Mouse (Mus musculus) CH12F3 (cell line): ENCODE data around the gene Rreb1.

Source experiments
- in situ Hi-C: fragments of 300-500 bp; cut with MboI; formaldehyde crosslinking; loops from 2 replicates; pipeline ENCODE4 v1.14.3; 2020; ENCODE audit warnings: low sequenced_read_pairs

The Rreb1 gene

GRCm38 (mm10) chr13:37778147-37778593, at the start of gene Rreb1:
Gene Rreb1, plus strand, starts transcription at chr13:37778400.
- in situ Hi-C loops: no loop called here

- in situ Hi-C loops: no loop called here
Observed at GRCm38 (mm10) chr13:37728551-37728950, 49.6 kb upstream of the Rreb1 start.

DNA sequence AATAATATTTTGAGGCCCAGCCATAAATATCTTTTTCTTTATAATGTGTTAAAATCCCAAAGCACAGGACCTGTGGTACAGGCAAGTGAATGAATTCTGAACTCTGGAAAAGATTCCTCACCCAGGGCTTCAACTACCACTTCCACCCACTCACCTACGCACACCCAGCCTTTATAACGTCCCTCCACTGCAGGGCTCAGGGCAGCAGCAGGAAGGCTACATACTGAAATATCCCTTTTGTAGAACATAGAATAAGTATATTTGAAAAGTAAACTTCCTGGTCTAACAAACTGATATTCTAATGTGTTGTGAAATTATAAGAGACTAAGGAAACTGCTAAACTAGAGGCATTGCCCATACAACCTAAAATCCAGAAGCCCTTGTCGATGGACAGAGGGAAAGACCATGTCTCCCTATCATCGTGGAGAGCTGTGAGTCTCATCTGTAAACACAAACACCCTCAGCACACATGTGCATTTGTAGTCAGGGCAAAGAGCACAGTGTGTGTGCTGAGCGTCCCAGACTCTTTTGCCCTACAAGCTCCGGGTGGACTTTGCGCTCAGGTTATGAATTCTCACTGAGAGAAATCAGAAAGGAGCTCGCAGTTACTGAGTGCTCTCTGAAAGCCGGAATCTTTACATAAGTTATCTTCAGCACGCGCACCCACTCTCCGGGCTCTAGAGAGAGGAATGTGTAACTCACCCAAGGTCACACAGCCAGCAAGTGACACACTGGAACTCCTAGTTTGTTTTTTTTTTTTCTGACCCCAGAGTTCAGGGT, 46.1 kb upstream of the Rreb1 start:
- in situ Hi-C loops: no loop called here

- in situ Hi-C loops: no loop called here
Observed at GRCm38 (mm10) chr13:37734501-37734900, 43.7 kb upstream of the Rreb1 start.

- in situ Hi-C loops: no loop called here
Observed at GRCm38 (mm10) chr13:37740111-37740510, 38.1 kb upstream of the Rreb1 start.

- in situ Hi-C loops: no loop called here
Observed at GRCm38 (mm10) chr13:37740752-37741151, 37.4 kb upstream of the Rreb1 start.

GRCm38 (mm10) chr13:37742248-37742647, 36.0 kb upstream of the Rreb1 start:
- in situ Hi-C loops: no loop called here

DNA sequence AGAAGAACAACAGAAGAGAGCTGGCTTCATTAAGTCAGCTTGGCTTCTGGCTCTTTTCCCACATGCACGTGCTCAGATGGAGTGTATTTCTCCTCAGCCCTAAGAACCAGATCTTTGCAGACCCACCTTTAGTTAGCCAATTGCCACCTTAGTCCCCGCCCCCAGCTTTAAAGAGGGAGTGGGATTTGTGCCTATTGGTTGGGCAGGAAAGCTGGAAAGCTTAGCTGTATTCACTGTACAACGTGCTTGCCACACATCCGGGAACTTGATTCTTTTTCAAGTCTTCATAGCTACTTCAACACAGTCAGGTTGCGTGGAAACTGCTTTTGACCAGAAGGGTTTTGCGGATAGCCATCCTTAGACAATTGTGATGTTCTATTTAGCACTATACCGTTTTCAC, 30.7 kb upstream of the Rreb1 start:
- in situ Hi-C loops: no loop called here

- in situ Hi-C loops: no loop called here
Observed at GRCm38 (mm10) chr13:37749485-37749884, 28.7 kb upstream of the Rreb1 start.

GRCm38 (mm10) chr13:37751154-37751950, 26.8 kb upstream of the Rreb1 start:
- in situ Hi-C loops: no loop called here

GRCm38 (mm10) chr13:37759341-37760012, 18.7 kb upstream of the Rreb1 start:
- in situ Hi-C loops: no loop called here

GRCm38 (mm10) chr13:37760013-37760342, 18.2 kb upstream of the Rreb1 start:
- in situ Hi-C loops: no loop called here

GRCm38 (mm10) chr13:37760373-37760772, 17.8 kb upstream of the Rreb1 start:
- in situ Hi-C loops: no loop called here

GRCm38 (mm10) chr13:37760957-37761941, 17.0 kb upstream of the Rreb1 start:
- in situ Hi-C loops: no loop called here

- in situ Hi-C loops: no loop called here
Observed at GRCm38 (mm10) chr13:37763800-37764407, 14.3 kb upstream of the Rreb1 start.

DNA sequence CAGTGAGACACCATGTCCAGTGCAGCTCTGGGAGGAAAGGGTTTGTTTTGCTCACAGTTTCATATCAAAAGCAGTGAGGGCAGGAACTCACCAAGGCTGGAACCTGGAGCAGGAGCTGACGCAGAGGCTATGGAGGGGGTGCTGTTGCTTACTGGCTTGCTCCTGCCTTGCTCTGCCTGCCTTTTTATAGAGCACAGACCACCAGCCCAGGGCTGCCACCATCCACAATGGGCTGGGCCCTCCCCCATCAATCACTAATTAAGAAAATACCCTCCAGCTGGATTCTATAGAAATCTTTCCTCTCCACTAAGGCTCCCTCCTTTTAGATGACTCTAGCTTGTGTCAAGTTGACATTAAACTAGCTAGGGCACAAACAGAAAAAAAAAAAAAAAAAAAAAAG, 8.4 kb upstream of the Rreb1 start:
- in situ Hi-C loops: no loop called here

DNA sequence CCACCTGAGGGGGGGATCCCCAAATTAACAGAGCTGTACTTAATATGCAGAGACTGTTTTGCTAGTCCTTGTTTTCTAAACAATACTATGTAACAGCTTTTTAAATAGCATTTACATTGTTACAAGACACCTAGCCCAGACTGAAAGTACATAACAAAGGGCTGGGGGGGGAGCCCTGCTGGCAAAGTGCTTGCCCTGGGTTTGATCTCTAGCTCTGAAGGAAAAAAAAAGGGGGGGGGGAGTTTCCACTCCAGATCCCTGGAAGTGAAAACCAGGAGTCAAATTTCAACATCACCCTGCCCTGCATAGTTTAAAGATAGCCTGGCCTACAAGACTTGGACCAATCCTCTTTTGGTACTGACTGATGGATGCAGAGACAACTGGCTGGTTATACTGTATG, 4.7 kb upstream of the Rreb1 start:
- in situ Hi-C loops: no loop called here

DNA sequence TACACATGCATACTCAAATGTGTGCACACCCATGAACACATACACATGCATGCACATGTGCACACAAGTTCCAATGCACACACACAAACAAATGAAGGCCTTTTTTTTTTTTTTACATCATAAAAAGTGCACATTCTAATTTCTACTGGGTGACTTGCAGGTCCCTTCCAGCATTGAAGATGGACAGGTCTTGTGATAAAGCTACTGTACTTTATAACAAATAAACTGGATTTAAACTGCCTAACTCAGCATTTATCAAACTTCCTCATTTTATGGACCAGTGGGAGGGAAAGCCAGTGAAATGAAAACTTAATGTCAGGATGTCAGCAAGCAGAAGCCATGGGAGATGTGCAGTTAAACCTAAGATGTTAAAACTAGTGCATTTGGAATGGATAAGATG, 1.5 kb upstream of the Rreb1 start:
- in situ Hi-C loops: no loop called here

DNA sequence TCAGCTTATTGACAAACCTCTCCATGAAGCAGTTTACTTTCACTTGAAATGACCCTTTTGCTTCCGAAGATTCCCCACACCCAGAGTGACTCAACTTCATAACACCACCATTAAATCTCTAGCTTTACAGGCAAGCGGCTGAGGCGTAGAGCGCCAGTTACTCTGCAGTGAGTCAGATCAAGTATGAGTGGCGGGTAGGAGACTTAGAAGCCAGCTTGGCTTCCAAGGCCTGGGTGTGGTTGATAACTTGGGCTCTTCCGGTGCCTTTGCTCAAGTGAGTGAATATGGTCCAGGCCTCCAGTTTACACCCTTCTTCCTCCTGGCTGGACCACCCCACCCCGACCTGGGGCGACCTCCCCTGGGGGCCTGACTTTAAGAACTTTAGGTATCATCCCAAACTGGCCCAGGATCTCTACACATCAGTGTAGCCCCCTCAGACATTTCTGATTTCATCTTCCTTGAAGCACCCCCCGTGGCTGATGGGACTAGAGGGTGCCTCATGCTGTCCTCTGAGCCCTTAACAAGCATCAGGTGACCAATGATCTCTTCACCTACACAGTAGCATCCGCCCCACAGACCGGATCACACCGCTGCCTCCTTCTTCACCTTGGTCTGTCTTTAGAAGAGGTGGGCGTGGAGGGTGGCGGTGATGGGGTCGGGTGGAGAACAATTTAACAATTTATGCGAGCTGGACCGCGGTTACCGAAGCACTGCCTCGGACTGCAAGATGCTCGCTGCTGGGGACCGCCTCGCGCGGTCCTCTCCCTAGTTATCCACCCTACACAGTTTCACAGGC, 651 bp upstream of the Rreb1 start:
- in situ Hi-C loops: no loop called here
